Mouse (Mus musculus): ENCODE measurements around the gene Kctd14. TPM values are rescaled to one million over a fixed set of nuclear protein-coding genes. Genes with fewer than 3 reads are reported as not detected.
"Not testable (repeated sequence)": the region's sequence is repeated elsewhere in the genome, so short reads cannot be mapped to it uniquely, and the experiment has no call there.

Kctd14 gene
- polyA plus RNA-seq (2014; fragmentation: Nextera tagmentation; extraction: Ambion mirVana): 0.64 and 1.5 TPM in 2 replicates

GRCm38 (mm10) chr7:97451023-97451422 lies at the start of gene Kctd14:
TSS of gene Kctd14 (plus strand) at chr7:97451323.
- H3K36me3 ChIP-seq (ENCODE audit: control insufficient read depth, insufficient read depth, low read length): not testable (repeated sequence)

GRCm38 (mm10) chr7:97407145-97407544 lies 44.0 kb upstream of the Kctd14 start:
- Histone ChIP-seq H3K4me2 (ENCODE audit: low read depth) (no peak overlapping the region), H3K27me3 (ENCODE audit: control insufficient read depth, insufficient read depth, low read length) (no peaks in the 10 kb centered on the region), H3K36me3 (ENCODE audit: control insufficient read depth, insufficient read depth, low read length) (no peaks in the 10 kb centered on the region; the same call in 1 of the 2 replicates), H3K9me3 (ENCODE audit: control insufficient read depth, low read length) (no peaks in the 10 kb centered on the region), H3K4me3 (ENCODE audit: low read depth, low read length) (no peak overlapping the region), H3K9ac (ENCODE audit: low read length) (no peak overlapping the region), H3K4me1 (ENCODE audit: control insufficient read depth, insufficient read depth, low read length) (no peaks in the 10 kb centered on the region), H3K27ac (ENCODE audit: low read depth, low read length) (no peak overlapping the region)
- WGBS: 94% methylated on average over 10 of the region's 10 CpGs
- no peak for DNase-seq (ENCODE audit: low spot score)
- ATAC-seq (ENCODE audit: insufficient read depth, low FRiP score, low TSS enrichment): no peak

More at GRCm38 (mm10) chr7:97451023-97451422, at the start of gene Kctd14:
- not testable (repeated sequence) for H3K27me3 ChIP-seq (ENCODE audit: control insufficient read depth, insufficient read depth, low read length); DNase-seq (ENCODE audit: low spot score); H3K4me1 ChIP-seq (ENCODE audit: control insufficient read depth, insufficient read depth, low read length); H3K9me3 ChIP-seq (ENCODE audit: control insufficient read depth, low read length); ATAC-seq (ENCODE audit: insufficient read depth, low FRiP score, low TSS enrichment); H3K9ac ChIP-seq (ENCODE audit: low read length); H3K4me3 ChIP-seq (ENCODE audit: low read depth, low read length); H3K4me2 ChIP-seq (ENCODE audit: low read depth); H3K27ac ChIP-seq (ENCODE audit: low read depth, low read length)
- WGBS: 91% methylated on average over 2 of the region's 2 CpGs

- DNase-seq (ENCODE audit: low spot score) (no peak), ATAC-seq (ENCODE audit: insufficient read depth, low FRiP score, low TSS enrichment) (no peak)
- H3K9me3 ChIP-seq (ENCODE audit: control insufficient read depth, low read length): no peaks in the 10 kb centered on the region
- H3K27ac ChIP-seq (ENCODE audit: low read depth, low read length): no peak overlapping the region
- H3K4me3 ChIP-seq (ENCODE audit: low read depth, low read length): no peak overlapping the region
- H3K4me1 ChIP-seq (ENCODE audit: control insufficient read depth, insufficient read depth, low read length): no peaks in the 10 kb centered on the region
- H3K36me3 ChIP-seq (ENCODE audit: control insufficient read depth, insufficient read depth, low read length): no peaks in the 10 kb centered on the region; the same call in 1 of the 2 replicates
- 87% methylated on average over 2 of the region's 2 CpGs for WGBS
- H3K9ac ChIP-seq (ENCODE audit: low read length): no peak overlapping the region
- no peak overlapping the region for H3K4me2 ChIP-seq (ENCODE audit: low read depth)
- H3K27me3 ChIP-seq (ENCODE audit: control insufficient read depth, insufficient read depth, low read length): no peaks in the 10 kb centered on the region
Observed at GRCm38 (mm10) chr7:97411106-97411505, 40.0 kb upstream of the Kctd14 start.

GRCm38 (mm10) chr7:97411575-97411974 lies 39.5 kb upstream of the Kctd14 start:
- Histone ChIP-seq H3K36me3 (ENCODE audit: control insufficient read depth, insufficient read depth, low read length) (no peaks in the 10 kb centered on the region; the same call in 1 of the 2 replicates), H3K4me3 (ENCODE audit: low read depth, low read length) (no peak overlapping the region), H3K4me2 (ENCODE audit: low read depth) (no peak overlapping the region), H3K27me3 (ENCODE audit: control insufficient read depth, insufficient read depth, low read length) (no peaks in the 10 kb centered on the region), H3K27ac (ENCODE audit: low read depth, low read length) (no peak overlapping the region), H3K9ac (ENCODE audit: low read length) (no peak overlapping the region), H3K4me1 (ENCODE audit: control insufficient read depth, insufficient read depth, low read length) (no peaks in the 10 kb centered on the region), H3K9me3 (ENCODE audit: control insufficient read depth, low read length) (no peaks in the 10 kb centered on the region)
- WGBS: 83% methylated on average over 3 of the region's 3 CpGs
- no peak for ATAC-seq (ENCODE audit: insufficient read depth, low FRiP score, low TSS enrichment)
- no peak for DNase-seq (ENCODE audit: low spot score)

- Histone ChIP-seq H3K9me3 (ENCODE audit: control insufficient read depth, low read length) (no peaks in the 10 kb centered on the region), H3K36me3 (ENCODE audit: control insufficient read depth, insufficient read depth, low read length) (no peaks in the 10 kb centered on the region; the same call in 1 of the 2 replicates), H3K4me3 (ENCODE audit: low read depth, low read length) (no peak overlapping the region), H3K9ac (ENCODE audit: low read length) (no peak overlapping the region), H3K4me1 (ENCODE audit: control insufficient read depth, insufficient read depth, low read length) (no peaks in the 10 kb centered on the region), H3K4me2 (ENCODE audit: low read depth) (no peak overlapping the region), H3K27ac (ENCODE audit: low read depth, low read length) (no peak overlapping the region), H3K27me3 (ENCODE audit: control insufficient read depth, insufficient read depth, low read length) (no peaks in the 10 kb centered on the region)
- ATAC-seq (ENCODE audit: insufficient read depth, low FRiP score, low TSS enrichment) (no peak), DNase-seq (ENCODE audit: low spot score) (no peak)
- WGBS: 97% methylated on average over 1 of the region's 1 CpGs
Observed at GRCm38 (mm10) chr7:97413981-97414380, 37.1 kb upstream of the Kctd14 start.

- Histone ChIP-seq H3K27ac (ENCODE audit: low read depth, low read length) (no peak overlapping the region), H3K4me2 (ENCODE audit: low read depth) (no peak overlapping the region), H3K27me3 (ENCODE audit: control insufficient read depth, insufficient read depth, low read length) (no peaks in the 10 kb centered on the region), H3K9ac (ENCODE audit: low read length) (no peak overlapping the region), H3K9me3 (ENCODE audit: control insufficient read depth, low read length) (no peaks in the 10 kb centered on the region), H3K36me3 (ENCODE audit: control insufficient read depth, insufficient read depth, low read length) (no peaks in the 10 kb centered on the region; the same call in 1 of the 2 replicates), H3K4me1 (ENCODE audit: control insufficient read depth, insufficient read depth, low read length) (no peaks in the 10 kb centered on the region), H3K4me3 (ENCODE audit: low read depth, low read length) (no peak overlapping the region)
- ATAC-seq (ENCODE audit: insufficient read depth, low FRiP score, low TSS enrichment) (no peak), DNase-seq (ENCODE audit: low spot score) (no peak)
- WGBS: 85% methylated on average over 1 of the region's 1 CpGs
Observed at GRCm38 (mm10) chr7:97414426-97414825, 36.7 kb upstream of the Kctd14 start.

- no peak overlapping the region for H3K27ac ChIP-seq (ENCODE audit: low read depth, low read length)
- no peak overlapping the region for H3K9ac ChIP-seq (ENCODE audit: low read length)
- DNase-seq (ENCODE audit: low spot score) (no peak), ATAC-seq (ENCODE audit: insufficient read depth, low FRiP score, low TSS enrichment) (no peak)
- no peak overlapping the region for H3K4me3 ChIP-seq (ENCODE audit: low read depth, low read length)
- no peaks in the 10 kb centered on the region for H3K36me3 ChIP-seq (ENCODE audit: control insufficient read depth, insufficient read depth, low read length)
- H3K27me3 ChIP-seq (ENCODE audit: control insufficient read depth, insufficient read depth, low read length): no peaks in the 10 kb centered on the region
- WGBS: 66% methylated on average over 9 of the region's 9 CpGs
- H3K9me3 ChIP-seq (ENCODE audit: control insufficient read depth, low read length): no peaks in the 10 kb centered on the region
- no peaks in the 10 kb centered on the region for H3K4me1 ChIP-seq (ENCODE audit: control insufficient read depth, insufficient read depth, low read length)
- H3K4me2 ChIP-seq (ENCODE audit: low read depth): no peak overlapping the region
Observed at GRCm38 (mm10) chr7:97414915-97415687, 36.0 kb upstream of the Kctd14 start.

GRCm38 (mm10) chr7:97416473-97416872 lies 34.6 kb upstream of the Kctd14 start:
- H3K4me3 ChIP-seq (ENCODE audit: low read depth, low read length): no peak overlapping the region
- 85% methylated on average over 4 of the region's 4 CpGs for WGBS
- no peak overlapping the region for H3K4me2 ChIP-seq (ENCODE audit: low read depth)
- H3K9me3 ChIP-seq (ENCODE audit: control insufficient read depth, low read length): no peaks in the 10 kb centered on the region
- DNase-seq (ENCODE audit: low spot score) (no peak), ATAC-seq (ENCODE audit: insufficient read depth, low FRiP score, low TSS enrichment) (no peak)
- no peaks in the 10 kb centered on the region for H3K36me3 ChIP-seq (ENCODE audit: control insufficient read depth, insufficient read depth, low read length)
- no peaks in the 10 kb centered on the region for H3K4me1 ChIP-seq (ENCODE audit: control insufficient read depth, insufficient read depth, low read length)
- no peak overlapping the region for H3K27ac ChIP-seq (ENCODE audit: low read depth, low read length)
- no peak overlapping the region for H3K9ac ChIP-seq (ENCODE audit: low read length)
- no peaks in the 10 kb centered on the region for H3K27me3 ChIP-seq (ENCODE audit: control insufficient read depth, insufficient read depth, low read length)
